Mouse (Mus musculus) brain, embryonic 14.5 days (tissue): Measurements from ENCODE around the gene Patl1.

ENCODE experiments used
- CTCF ChIP-seq: fragments of 200-500 bp; IDR thresholded peaks from 2 replicates; pipeline ENCODE4 v1.5.1; 2012; ENCODE audit warnings: inconsistent platforms, mild to moderate bottlenecking, moderate library complexity, borderline replicate concordance; ENCODE audit not compliant: insufficient read depth, insufficient read length; ENCODE audit errors: extremely low read depth
- POLR2A ChIP-seq: fragments of 200-500 bp; IDR thresholded peaks from 2 replicates; pipeline ENCODE4 v1.6.1; 2012; ENCODE audit warnings: mild to moderate bottlenecking, inconsistent platforms, borderline replicate concordance; ENCODE audit not compliant: poor library complexity, insufficient read depth, insufficient read length, severe bottlenecking; ENCODE audit errors: extremely low read depth

- TF ChIP-seq POLR2A (no peak), CTCF (no peak)
These were observed 1.2 kb upstream of the Patl1 start for GRCm38 (mm10) chr19:11911021-11911420.
